Mouse (Mus musculus) cerebellum, postnatal 4 days (tissue): ENCODE results near the gene Sema3f.

Source experiments
- DNase-seq, 2 experiments: peaks; one replicate each; pipeline ENCODE4 v3.0.0; 2022; ENCODE audit warnings: low spot score in 2 of 2, mixed read lengths in 1 of 2

Sema3f gene

GRCm38 (mm10) chr9:107709697-107710483 is at the start of gene Sema3f:
Gene Sema3f, minus strand, starts transcription at chr9:107710475.
- DNase-seq: peak in 1 of 2 experiments; percentile 57

GRCm38 (mm10) chr9:107759593-107759992 is 49.3 kb upstream of the Sema3f start:
- no peak for DNase-seq

- DNase-seq: no peak
These were observed 40.1 kb upstream of the Sema3f start for GRCm38 (mm10) chr9:107750378-107750777.

GRCm38 (mm10) chr9:107748063-107748462 is 37.8 kb upstream of the Sema3f start:
- DNase-seq: no peak

- no peak for DNase-seq
These were observed 37.0 kb upstream of the Sema3f start for GRCm38 (mm10) chr9:107747310-107747709.

GRCm38 (mm10) chr9:107746679-107747078 is 36.4 kb upstream of the Sema3f start:
- DNase-seq: no peak

- no peak for DNase-seq
These were observed 33.8 kb upstream of the Sema3f start for GRCm38 (mm10) chr9:107744061-107744460.

- no peak for DNase-seq
These were observed 28.5 kb upstream of the Sema3f start for GRCm38 (mm10) chr9:107738841-107739202.

- DNase-seq: peak; percentile 86 to 94
These were observed 28.0 kb upstream of the Sema3f start for GRCm38 (mm10) chr9:107738020-107738840.

GRCm38 (mm10) chr9:107736185-107736485 is 25.9 kb upstream of the Sema3f start:
- peak in 1 of 2 experiments; percentile 69 for DNase-seq

GRCm38 (mm10) chr9:107735356-107736184 is 25.3 kb upstream of the Sema3f start:
- DNase-seq: no peak

- no peak for DNase-seq
These were observed 24.3 kb upstream of the Sema3f start for GRCm38 (mm10) chr9:107734567-107734971.

GRCm38 (mm10) chr9:107729709-107730108 is 19.4 kb upstream of the Sema3f start:
- no peak for DNase-seq

GRCm38 (mm10) chr9:107728919-107729670 is 18.8 kb upstream of the Sema3f start:
- DNase-seq: no peak

- DNase-seq: no peak
These were observed 16.8 kb upstream of the Sema3f start for GRCm38 (mm10) chr9:107727041-107727440.

- DNase-seq: no peak
These were observed 14.5 kb upstream of the Sema3f start for GRCm38 (mm10) chr9:107724796-107725195.

- no peak for DNase-seq
These were observed 13.7 kb upstream of the Sema3f start for GRCm38 (mm10) chr9:107723794-107724531.

- DNase-seq: no peak
These were observed 13.0 kb upstream of the Sema3f start for GRCm38 (mm10) chr9:107723292-107723691.

- no peak for DNase-seq
These were observed 8.7 kb upstream of the Sema3f start for GRCm38 (mm10) chr9:107718781-107719540.

GRCm38 (mm10) chr9:107716951-107717350 is 6.7 kb upstream of the Sema3f start:
- no peak for DNase-seq
